Mouse (Mus musculus) CD4-positive, CD25-positive, alpha-beta regulatory T cell, adult 2 months (primary cell): ENCODE data around the gene Frmd4a.

ENCODE experiments used
- DNase-seq: peaks from one replicate; pipeline ENCODE4 v3.0.0-alpha.2; 2012; ENCODE audit warnings: low read depth, low spot score

Gene Frmd4a

GRCm38 (mm10) chr2:4551866-4552265 lies 534.3 kb downstream of the Frmd4a start:
- DNase-seq: no peak

GRCm38 (mm10) chr2:4552486-4552885 lies 535.0 kb downstream of the Frmd4a start:
- no peak for DNase-seq

- no peak for DNase-seq
These were observed 537.7 kb downstream of the Frmd4a start for GRCm38 (mm10) chr2:4555221-4555631.

- DNase-seq: no peak
These were observed 538.7 kb downstream of the Frmd4a start for GRCm38 (mm10) chr2:4556188-4556587.

GRCm38 (mm10) chr2:4557028-4557427 lies 539.5 kb downstream of the Frmd4a start:
- no peak for DNase-seq

GRCm38 (mm10) chr2:4557466-4557865 lies 539.9 kb downstream of the Frmd4a start:
- DNase-seq: no peak

- DNase-seq: peak; percentile 5
These were observed 541.2 kb downstream of the Frmd4a start for GRCm38 (mm10) chr2:4558651-4559203.

- peak; percentile 67 for DNase-seq
These were observed 541.8 kb downstream of the Frmd4a start for GRCm38 (mm10) chr2:4559211-4559882.

- DNase-seq: peak; percentile 47
These were observed 542.3 kb downstream of the Frmd4a start for GRCm38 (mm10) chr2:4559883-4560247.

GRCm38 (mm10) chr2:4560516-4560915 lies 543.0 kb downstream of the Frmd4a start:
- DNase-seq: peak; percentile 24

GRCm38 (mm10) chr2:4561196-4561595 lies 543.7 kb downstream of the Frmd4a start:
- DNase-seq: no peak

- DNase-seq: no peak
These were observed 544.9 kb downstream of the Frmd4a start for GRCm38 (mm10) chr2:4562373-4562772.

GRCm38 (mm10) chr2:4562826-4563225 lies 545.3 kb downstream of the Frmd4a start:
- DNase-seq: no peak

GRCm38 (mm10) chr2:4563322-4563721 lies 545.8 kb downstream of the Frmd4a start:
- no peak for DNase-seq

GRCm38 (mm10) chr2:4566260-4566955 lies 548.9 kb downstream of the Frmd4a start:
- DNase-seq: no peak

GRCm38 (mm10) chr2:4566956-4567680 lies 549.6 kb downstream of the Frmd4a start:
- no peak for DNase-seq

GRCm38 (mm10) chr2:4568967-4569366 lies 551.5 kb downstream of the Frmd4a start:
- DNase-seq: no peak

GRCm38 (mm10) chr2:4570186-4570861 lies 552.8 kb downstream of the Frmd4a start:
- no peak for DNase-seq

- DNase-seq: no peak
These were observed 555.2 kb downstream of the Frmd4a start for GRCm38 (mm10) chr2:4572498-4573263.

GRCm38 (mm10) chr2:4573386-4573785 lies 555.9 kb downstream of the Frmd4a start:
- DNase-seq: no peak

- DNase-seq: no peak
These were observed 556.7 kb downstream of the Frmd4a start for GRCm38 (mm10) chr2:4574251-4574650.
